Mouse (Mus musculus): ENCODE data around the gene Ace3.

DNA sequence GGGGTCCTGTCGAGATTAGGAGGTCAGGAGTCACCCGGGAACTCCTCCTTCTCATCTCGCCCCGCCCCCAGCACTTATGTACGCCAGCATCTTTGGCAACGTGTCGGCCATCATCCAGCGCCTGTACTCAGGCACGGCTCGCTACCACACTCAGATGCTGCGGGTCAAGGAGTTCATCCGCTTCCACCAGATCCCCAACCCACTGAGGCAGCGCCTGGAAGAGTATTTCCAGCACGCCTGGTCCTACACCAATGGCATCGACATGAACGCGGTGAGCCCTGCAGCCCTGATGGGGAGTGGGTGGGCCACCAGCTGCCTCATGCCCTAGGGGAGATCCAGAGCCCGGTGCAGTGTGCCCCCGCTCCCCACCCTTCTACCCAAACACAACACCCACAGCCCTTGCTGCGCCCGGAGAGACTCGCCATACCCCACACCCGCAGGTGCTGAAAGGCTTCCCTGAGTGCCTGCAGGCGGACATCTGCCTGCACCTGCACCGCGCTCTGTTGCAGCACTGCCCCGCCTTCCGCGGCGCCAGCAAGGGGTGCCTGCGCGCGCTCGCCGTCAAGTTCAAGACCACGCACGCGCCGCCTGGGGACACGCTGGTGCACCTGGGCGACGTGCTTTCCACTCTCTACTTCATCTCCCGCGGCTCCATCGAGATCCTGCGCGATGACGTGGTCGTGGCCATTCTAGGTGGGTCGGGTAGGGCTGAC lies 25.7 kb downstream of the Ace3 start:
- no peak for TF ChIP-seq POLR2A (IDR thresholded peaks at IDR 0.05; ENCODE audit: insufficient read length, low read depth)
- TF ChIP-seq E2F4 (IDR thresholded peaks at IDR 0.05; ENCODE audit: insufficient read depth): no peak
- no peak for TF ChIP-seq CEBPB (IDR thresholded peaks at IDR 0.05; ENCODE audit: insufficient read depth, poor library complexity, severe bottlenecking)
- no peak for TF ChIP-seq MYOD1 (IDR thresholded peaks at IDR 0.05; ENCODE audit: control insufficient read depth in 1 of 3, insufficient read length in 2 of 3, low read depth in 2 of 3)
- no peak for TF ChIP-seq POLR2AphosphoS2 (IDR thresholded peaks at IDR 0.05; ENCODE audit: insufficient read length, low read depth)
- TF ChIP-seq MAX (IDR thresholded peaks at IDR 0.05; ENCODE audit: low read depth): no peak
- no peak for TF ChIP-seq TCF12 (IDR thresholded peaks at IDR 0.05; ENCODE audit: insufficient read depth, poor library complexity, severe bottlenecking)
- no peak for TF ChIP-seq USF1 (IDR thresholded peaks at IDR 0.05; ENCODE audit: low read depth)
- no peak for TF ChIP-seq MYOG (IDR thresholded peaks at IDR 0.05; ENCODE audit: control insufficient read depth in 1 of 3, insufficient read depth in 1 of 3, insufficient read length in 2 of 3, low read depth in 2 of 3)
- TF ChIP-seq REST (IDR thresholded peaks at IDR 0.05; ENCODE audit: insufficient read depth, insufficient read length): no peak
- TF ChIP-seq TCF3 (IDR thresholded peaks at IDR 0.05; ENCODE audit: insufficient read length, low read depth): no peak
